Mouse (Mus musculus): ENCODE measurements around the gene Zer1.

DNA sequence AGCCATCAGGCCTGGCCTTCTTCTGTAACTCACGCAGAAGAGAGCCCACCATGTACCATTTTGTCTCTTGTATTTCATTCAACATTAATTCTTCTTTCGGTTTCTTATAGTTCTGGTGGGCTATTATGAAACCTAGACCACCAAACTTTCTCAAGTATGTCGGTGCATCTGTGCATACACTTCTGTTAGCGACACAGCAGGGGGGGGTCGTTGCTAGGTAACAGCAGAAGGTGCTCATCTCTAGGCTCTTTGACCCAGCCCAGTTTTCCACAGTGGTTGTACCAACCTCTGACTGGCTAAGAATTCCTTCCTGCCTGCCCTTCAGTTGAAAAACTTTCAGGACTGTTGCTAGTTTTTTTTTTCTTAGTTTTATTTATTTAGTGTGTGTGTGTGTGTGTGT is 66.0 kb downstream of the Zer1 start:
- TF ChIP-seq POLR2A (IDR thresholded peaks at IDR 0.05; ENCODE audit: low read depth, low read length) (no peak), CTCF (IDR thresholded peaks at IDR 0.05; ENCODE audit: extremely low read depth, insufficient read length, insufficient replicate concordance, low read depth, low read length) (no peak)
